Mouse (Mus musculus): ENCODE data around the gene Aff4.

DNA sequence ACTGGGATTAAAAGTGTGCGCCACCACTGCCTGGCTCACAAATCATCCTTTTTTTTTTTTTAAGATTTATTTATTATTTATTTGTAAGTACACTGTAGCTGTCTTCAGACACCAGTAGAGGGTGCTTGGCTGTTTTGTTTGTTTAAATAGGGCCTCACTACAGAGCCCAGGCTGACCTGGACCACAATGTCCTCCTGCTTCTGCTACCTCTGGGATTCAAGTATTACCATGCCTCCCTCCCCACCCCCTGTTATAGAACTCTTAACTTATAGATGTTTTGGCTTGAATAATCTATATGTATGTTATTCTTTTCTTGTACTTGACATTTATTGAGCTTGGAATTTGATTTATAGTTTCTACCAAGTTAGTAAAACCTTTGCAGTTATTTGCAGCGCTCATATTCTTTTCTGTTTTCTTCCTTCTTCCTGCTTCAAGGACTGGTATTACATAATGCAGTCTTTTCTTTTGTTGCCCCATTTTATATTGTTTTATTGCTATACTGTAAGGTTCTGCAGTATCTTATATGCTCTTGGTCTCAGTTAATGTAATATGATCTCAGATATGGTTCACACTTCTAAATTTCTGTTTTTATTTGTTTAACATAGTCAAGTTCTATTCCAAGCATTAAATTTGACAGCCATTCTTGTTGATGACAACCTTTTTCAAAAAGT is 33.3 kb downstream of the Aff4 start:
- TF ChIP-seq CHD2 (IDR thresholded peaks at IDR 0.05; ENCODE audit: low read depth, low read length) (no peak), MAFK (IDR thresholded peaks at IDR 0.05; ENCODE audit: insufficient read depth, low read depth, low read length) (no peak), ZC3H11A (IDR thresholded peaks at IDR 0.05; ENCODE audit: borderline replicate concordance, low read depth, low read length) (no peak)
